Mouse (Mus musculus): ENCODE data around the gene Krtap5-1. TPM values are rescaled to one million over a fixed set of nuclear protein-coding genes. Genes with fewer than 3 reads are reported as not detected.

Krtap5-1 gene
- polyA plus RNA-seq, 1 experiment from 2014 or later, result not detected

Other genes starting within 250 kb of the Krtap5-1 start
- gene Mob2, start 236.1 kb downstream of the Krtap5-1 start, polyA plus RNA-seq (2015; fragmentation: Nextera tagmentation; extraction: Ambion mirVana), result 57.8 and 61.8 TPM in 2 replicates
- gene Dusp8, start 201.3 kb downstream of the Krtap5-1 start, polyA plus RNA-seq (2015; fragmentation: Nextera tagmentation; extraction: Ambion mirVana), result 6.6 TPM in 2 replicates
- gene Gm45618, start 176.4 kb downstream of the Krtap5-1 start, polyA plus RNA-seq (2015; fragmentation: Nextera tagmentation; extraction: Ambion mirVana), result not detected in 2 replicates
- gene Gm39115, start 161.1 kb downstream of the Krtap5-1 start, polyA plus RNA-seq (2015; fragmentation: Nextera tagmentation; extraction: Ambion mirVana), result not detected in 2 replicates
- gene Gm45337, start 152.5 kb downstream of the Krtap5-1 start, polyA plus RNA-seq (2015; fragmentation: Nextera tagmentation; extraction: Ambion mirVana), result not detected in 2 replicates
- gene Gm29735, start 140.0 kb downstream of the Krtap5-1 start, polyA plus RNA-seq (2015; fragmentation: Nextera tagmentation; extraction: Ambion mirVana), result not detected in 2 replicates
- not detected in 2 replicates for gene Gm4553, start 131.4 kb downstream of the Krtap5-1 start, polyA plus RNA-seq (2015; fragmentation: Nextera tagmentation; extraction: Ambion mirVana)
- gene Krtap5-2, start 121.1 kb downstream of the Krtap5-1 start, polyA plus RNA-seq (2015; fragmentation: Nextera tagmentation; extraction: Ambion mirVana), result not detected in 2 replicates
- gene Gm10153, start 106.7 kb downstream of the Krtap5-1 start, polyA plus RNA-seq (2015; fragmentation: Nextera tagmentation; extraction: Ambion mirVana), result not detected in 2 replicates
- gene Krtap5-3, start 95.8 kb downstream of the Krtap5-1 start, polyA plus RNA-seq (2015; fragmentation: Nextera tagmentation; extraction: Ambion mirVana), result not detected in 2 replicates
- not detected in 2 replicates for gene Gm7579, start 85.3 kb downstream of the Krtap5-1 start, polyA plus RNA-seq (2015; fragmentation: Nextera tagmentation; extraction: Ambion mirVana)
- gene Krtap5-5, start 67.1 kb downstream of the Krtap5-1 start, polyA plus RNA-seq (2015; fragmentation: Nextera tagmentation; extraction: Ambion mirVana), result not detected in 2 replicates
- gene Gm40460, start 56.0 kb downstream of the Krtap5-1 start, polyA plus RNA-seq (2015; fragmentation: Nextera tagmentation; extraction: Ambion mirVana), result not detected in 2 replicates
- gene Gm2431, start 38.8 kb downstream of the Krtap5-1 start, polyA plus RNA-seq (2015; fragmentation: Nextera tagmentation; extraction: Ambion mirVana), result not detected in 2 replicates
- gene Gm4559, start 22.8 kb downstream of the Krtap5-1 start, polyA plus RNA-seq (2015; fragmentation: Nextera tagmentation; extraction: Ambion mirVana), result not detected in 2 replicates
- gene Krtap5-4, start 6.4 kb upstream of the Krtap5-1 start, polyA plus RNA-seq (2015; fragmentation: Nextera tagmentation; extraction: Ambion mirVana), result not detected in 2 replicates
- 1.9 and 2.0 TPM in 2 replicates for gene Ifitm10, start 76.6 kb upstream of the Krtap5-1 start, polyA plus RNA-seq (2015; fragmentation: Nextera tagmentation; extraction: Ambion mirVana)
- 1.2 and 1.9 TPM in 2 replicates for gene Gm49369, start 85.5 kb upstream of the Krtap5-1 start, polyA plus RNA-seq (2015; fragmentation: Nextera tagmentation; extraction: Ambion mirVana)
- gene Ctsd, start 90.9 kb upstream of the Krtap5-1 start, polyA plus RNA-seq (2015; fragmentation: Nextera tagmentation; extraction: Ambion mirVana), result 282 and 329 TPM in 2 replicates
- gene Syt8, start 137.7 kb upstream of the Krtap5-1 start, polyA plus RNA-seq (2015; fragmentation: Nextera tagmentation; extraction: Ambion mirVana), result 5.4 and 5.6 TPM in 2 replicates
- gene Tnni2, start 144.7 kb upstream of the Krtap5-1 start, polyA plus RNA-seq (2015; fragmentation: Nextera tagmentation; extraction: Ambion mirVana), result 4.8 and 4.9 TPM in 2 replicates
- gene Lsp1, start 163.7 kb upstream of the Krtap5-1 start, polyA plus RNA-seq (2015; fragmentation: Nextera tagmentation; extraction: Ambion mirVana), result 130 and 145 TPM in 2 replicates
- 1.4 and 4.3 TPM in 2 replicates for gene Tnnt3, start 201.7 kb upstream of the Krtap5-1 start, polyA plus RNA-seq (2015; fragmentation: Nextera tagmentation; extraction: Ambion mirVana)
- gene Mrpl23, start 235.6 kb upstream of the Krtap5-1 start, polyA plus RNA-seq (2015; fragmentation: Nextera tagmentation; extraction: Ambion mirVana), result 44.9 and 57.4 TPM in 2 replicates

Measured in intestine, embryonic 15.5 days (tissue).